22 mouse cellular contexts compared by ENCODE assay signal in the genomic region with DNA sequence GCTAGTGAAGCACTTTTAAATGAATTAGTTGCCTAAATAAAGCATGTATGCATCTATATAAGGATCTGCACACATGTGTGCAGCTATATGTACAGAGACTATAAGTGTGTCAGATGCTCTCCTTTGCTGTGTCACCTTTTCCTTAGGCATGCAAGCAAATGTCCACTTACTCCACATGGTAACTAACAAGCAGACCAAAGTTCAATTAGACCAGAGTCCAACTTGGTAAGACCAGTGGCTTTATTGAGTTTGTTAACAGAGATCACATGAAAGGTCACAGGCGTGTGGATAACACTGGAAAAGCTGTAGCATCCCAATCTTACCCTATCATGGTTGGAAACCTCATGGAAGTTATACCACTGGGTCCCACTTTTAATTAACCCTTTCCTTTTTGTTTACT.
DNase-seq lines count a peak whose midpoint lies in the region; ATAC-seq and TF ChIP-seq lines count a peak whose summit lies in the region.
"Had no signal": no experiment of that assay in that cellular context is flagged by ENCODE, and none has a peak within 500 bp of the region (broad histone marks: within the 10 kb centered on the region; RNA-seq: fewer than 3 reads in every experiment).

No protein-coding gene starts in this region.

- no peaks in the 10 kb centered on the region for H3K9me3 ChIP-seq in intestine, postnatal 0 days (ENCODE audit: control insufficient read depth)
- H3K9me3 ChIP-seq in intestine, embryonic 16.5 days (ENCODE audit: control insufficient read depth, low read length) = no peaks in the 10 kb centered on the region
- H3K9me3 ChIP-seq: G1E had no signal

- no peak overlapping the region for H3K9ac ChIP-seq in intestine, postnatal 0 days (ENCODE audit: low read depth, low read length)
- no peak overlapping the region for H3K9ac ChIP-seq in intestine, embryonic 16.5 days (ENCODE audit: low read depth, low read length)
- H3K9ac ChIP-seq in liver, adult 2 months (ENCODE audit: low read depth, low read length) = no peak overlapping the region

- peak; percentile 39 for DNase-seq in kidney, adult 2 months
- no peak for DNase-seq in kidney, adult 18-20 months
- DNase-seq in kidney, adult 9 months = peak; percentile 42
- no peak for DNase-seq in kidney, postnatal 25 days
- DNase-seq in liver, adult 2 months (ENCODE audit: extremely low read depth, low read depth, low spot score) = peak; percentile 96
- DNase-seq in liver = no peak
- DNase-seq: adrenal gland, adult 2 months; adrenal gland, adult 8-10 months; adrenal gland, postnatal 10 days; adrenal gland, postnatal 14 days; adrenal gland, postnatal 25 days; adrenal gland, postnatal 36 days; B cell, adult 2 months; cerebellum, adult 11 months; cerebellum, adult 11-12 months had no signal

- no peak overlapping the region for H3K4me2 ChIP-seq in intestine, postnatal 0 days (replicated peaks; ENCODE audit: low read depth)
- no peak overlapping the region for H3K4me2 ChIP-seq in intestine, embryonic 16.5 days (ENCODE audit: low read depth, low read length)

- no peaks in the 10 kb centered on the region for H3K36me3 ChIP-seq in intestine, postnatal 0 days (ENCODE audit: control insufficient read depth, insufficient read depth)
- no peaks in the 10 kb centered on the region for H3K36me3 ChIP-seq in intestine, embryonic 16.5 days (ENCODE audit: control insufficient read depth, insufficient read depth, low read length)
- H3K36me3 ChIP-seq in kidney, adult 2 months (ENCODE audit: control insufficient read depth, insufficient read depth, low read length) = no peaks in the 10 kb centered on the region
- no peaks in the 10 kb centered on the region for H3K36me3 ChIP-seq in liver, adult 2 months (ENCODE audit: control insufficient read depth, insufficient read depth, low read length)
- H3K36me3 ChIP-seq: G1E had no signal

- no peaks in the 10 kb centered on the region for H3K4me1 ChIP-seq in intestine, postnatal 0 days (replicated peaks; ENCODE audit: control insufficient read depth, insufficient read depth, low read length)
- no peaks in the 10 kb centered on the region for H3K4me1 ChIP-seq in intestine, embryonic 16.5 days (ENCODE audit: control insufficient read depth, insufficient read depth, low read length)
- H3K4me1 ChIP-seq in kidney, adult 2 months (ENCODE audit: control insufficient read depth, insufficient read depth, low read length) = no peaks in the 10 kb centered on the region
- H3K4me1 ChIP-seq in liver, adult 2 months (ENCODE audit: control insufficient read depth, insufficient read depth, low read length) = peaks cover 10% of the 10 kb centered on the region

- H3K27me3 ChIP-seq in intestine, postnatal 0 days (replicated peaks; ENCODE audit: control insufficient read depth, insufficient read depth, low read length) = no peaks in the 10 kb centered on the region
- no peaks in the 10 kb centered on the region for H3K27me3 ChIP-seq in intestine, embryonic 16.5 days (replicated peaks; ENCODE audit: control insufficient read depth, insufficient read depth, low read length)
- no peaks in the 10 kb centered on the region for H3K27me3 ChIP-seq in kidney, adult 2 months (replicated peaks; ENCODE audit: control insufficient read depth, insufficient read depth, low read length)
- H3K27me3 ChIP-seq in liver, adult 2 months (ENCODE audit: control insufficient read depth, insufficient read depth, low read length) = no peaks in the 10 kb centered on the region
- H3K27me3 ChIP-seq: CH12.LX, Patski had no signal

- no peak for TF ChIP-seq CTCF in intestine, postnatal 0 days (IDR thresholded peaks at IDR 0.05; ENCODE audit: low read depth)
- TF ChIP-seq CTCF in kidney, adult 2 months (conservative IDR thresholded peaks at IDR 0.05; ENCODE audit: insufficient read depth, insufficient read length, low read depth, low read length) = no peak
- TF ChIP-seq CTCF in liver, adult 2 months (IDR thresholded peaks at IDR 0.05; ENCODE audit: low read depth, low read length) = no peak

- no peak overlapping the region for H3K27ac ChIP-seq in intestine, postnatal 0 days (ENCODE audit: low read depth, low read length)
- H3K27ac ChIP-seq in intestine, embryonic 16.5 days (ENCODE audit: low read length) = no peak overlapping the region
- H3K27ac ChIP-seq in kidney, adult 2 months (ENCODE audit: insufficient read depth, low read depth, low read length) = no peak overlapping the region
- H3K27ac ChIP-seq in liver, adult 2 months (replicated peaks; ENCODE audit: insufficient read depth, low read depth, low read length) = no peak overlapping the region

- 78% methylated on average over 1 of the region's 1 CpGs for WGBS in intestine, postnatal 0 days
- 87% methylated on average over 1 of the region's 1 CpGs for WGBS in intestine, embryonic 16.5 days
- 78% methylated on average over 1 of the region's 1 CpGs for WGBS in kidney, adult 2 months
- WGBS in liver, adult 2 months = 15% methylated on average over 1 of the region's 1 CpGs

- H3K4me3 ChIP-seq in intestine, postnatal 0 days (ENCODE audit: low read depth, low read length) = no peak overlapping the region
- H3K4me3 ChIP-seq in intestine, embryonic 16.5 days (ENCODE audit: low read length) = no peak overlapping the region
- H3K4me3 ChIP-seq in kidney, adult 2 months (ENCODE audit: insufficient read depth, low read depth, low read length) = no peak overlapping the region
- no peak overlapping the region for H3K4me3 ChIP-seq in liver, adult 2 months (ENCODE audit: insufficient read depth, low read depth, low read length)

- H3K79me2 ChIP-seq in liver, adult 2 months (ENCODE audit: control insufficient read depth, insufficient read depth, low read length) = no peaks in the 10 kb centered on the region

- TF ChIP-seq POLR2A in kidney, adult 2 months (IDR thresholded peaks at IDR 0.05; ENCODE audit: low read depth, low read length) = no peak
- no peak for TF ChIP-seq POLR2A in liver, adult 2 months (IDR thresholded peaks at IDR 0.05; ENCODE audit: extremely low read depth, insufficient read depth, low read length)

- 0 out of 2 replicates have a peak, but pooled peaks have one; percentile 38 for ATAC-seq in intestine, postnatal 0 days
- no peak for ATAC-seq in intestine, embryonic 16.5 days
- ATAC-seq: activated CD4-positive, CD25-positive, alpha-beta regulatory T cell, adult 4 months; CD4-positive, CD25-positive, alpha-beta regulatory T cell, adult 4 months; Patski had no signal

Comparison
In these comparisons a context has a peak if more than half of its experiments do, and no peak if none do; other contexts are left out.
1. DNase-seq: peak in kidney, adult 2 months (single experiment), kidney, adult 9 months (single experiment) and liver, adult 2 months (single experiment); none in kidney, adult 18-20 months (single experiment), kidney, postnatal 25 days (0 of 2) and liver (single experiment).